Mouse (Mus musculus) ES-Bruce4 (cell line): ENCODE measurements around the gene Oprm1.

Experiments used
- CTCF ChIP-seq: IDR thresholded peaks from one replicate; pipeline ENCODE4 v1.8.1; 2011; ENCODE audit warnings: low read depth, low read length
- EP300 ChIP-seq: IDR thresholded peaks from 2 replicates; pipeline ENCODE4 v1.6.1; 2011; ENCODE audit warnings: low read depth, low read length; ENCODE audit not compliant: insufficient read depth
- POLR2A ChIP-seq: IDR thresholded peaks from one replicate; pipeline ENCODE4 v1.8.1; 2011; ENCODE audit warnings: low read length; ENCODE audit not compliant: insufficient read depth

DNA sequence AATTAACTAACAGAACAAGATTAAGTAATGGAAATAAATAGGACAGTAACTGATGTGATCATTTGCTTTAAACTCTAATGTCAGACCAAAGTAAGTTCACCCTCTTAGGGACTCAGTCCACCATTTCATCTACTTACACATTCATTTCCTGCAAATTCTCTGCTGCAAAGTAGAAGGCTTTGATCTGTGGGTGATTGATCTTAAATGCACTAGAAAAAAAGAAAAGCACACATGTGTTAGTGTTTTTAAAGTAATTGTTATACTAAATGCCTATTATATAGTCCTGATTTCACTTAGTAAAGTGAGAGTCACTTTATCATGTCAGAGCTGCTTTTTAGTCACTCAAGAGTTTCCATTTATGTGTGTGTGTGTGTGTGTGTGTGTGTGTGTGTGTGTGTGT lies 196.2 kb downstream of the Oprm1 start:
- no peak for TF ChIP-seq POLR2A
- TF ChIP-seq CTCF = no peak
- no peak for TF ChIP-seq EP300
